Mouse (Mus musculus): Measurements from ENCODE around the gene Tmem59. TPM values are rescaled to one million over a fixed set of nuclear protein-coding genes. Genes with fewer than 3 reads are reported as not detected.

Gene Tmem59
- 261 and 265 TPM in 2 replicates for polyA plus RNA-seq (2014; fragmentation: Nextera tagmentation; extraction: Ambion mirVana)

GRCm38 (mm10) chr4:107178182-107178829 is at the start of gene Tmem59:
Gene Tmem59, plus strand, starts transcription at chr4:107178399.
- peak within 1 kb of the TSS; percentile 96 for H3K27ac ChIP-seq (ENCODE audit: low read depth, low read length)
- H3K9me3 ChIP-seq (ENCODE audit: control insufficient read depth, low read length) = no peaks in the 10 kb centered on the region
- ATAC-seq (replicated peaks; ENCODE audit: low FRiP score) (peak; percentile 93), DNase-seq (ENCODE audit: low spot score) (peak; percentile 95)
- H3K4me1 ChIP-seq (replicated peaks; ENCODE audit: control insufficient read depth, insufficient read depth, low read length) = no peaks in the 10 kb centered on the region; the same call in 1 of the 2 replicates
- H3K36me3 ChIP-seq (ENCODE audit: control insufficient read depth, insufficient read depth, low read length) = peaks cover 4% of the 10 kb centered on the region; the same call in 1 of the 2 replicates
- H3K4me3 ChIP-seq (ENCODE audit: low read depth, low read length) = peak within 1 kb of the TSS; percentile 97
- no peaks in the 10 kb centered on the region for H3K27me3 ChIP-seq (ENCODE audit: control insufficient read depth, insufficient read depth, low read length)
- under 1% methylated on average over 48 of the region's 49 CpGs for WGBS
- peak within 1 kb of the TSS; percentile 55 for H3K4me2 ChIP-seq (ENCODE audit: low read depth, low read length, severe bottlenecking)
- peak within 1 kb of the TSS; percentile 87 for H3K9ac ChIP-seq (ENCODE audit: low read length)

GRCm38 (mm10) chr4:107129373-107129772 is 48.8 kb upstream of the Tmem59 start:
- Histone ChIP-seq H3K4me3 (ENCODE audit: low read depth, low read length) (no peak overlapping the region), H3K9me3 (ENCODE audit: control insufficient read depth, low read length) (no peaks in the 10 kb centered on the region), H3K36me3 (ENCODE audit: control insufficient read depth, insufficient read depth, low read length) (no peaks in the 10 kb centered on the region), H3K9ac (ENCODE audit: low read length) (no peak overlapping the region), H3K4me1 (replicated peaks; ENCODE audit: control insufficient read depth, insufficient read depth, low read length) (peaks cover 14% of the 10 kb centered on the region), H3K27ac (ENCODE audit: low read depth, low read length) (no peak overlapping the region), H3K4me2 (ENCODE audit: low read depth, low read length, severe bottlenecking) (no peak overlapping the region), H3K27me3 (ENCODE audit: control insufficient read depth, insufficient read depth, low read length) (no peaks in the 10 kb centered on the region)
- DNase-seq (ENCODE audit: low spot score) (no peak), ATAC-seq (replicated peaks; ENCODE audit: low FRiP score) (no peak)
- WGBS = 80% methylated on average over 8 of the region's 8 CpGs

GRCm38 (mm10) chr4:107130534-107130933 is 47.7 kb upstream of the Tmem59 start:
- Histone ChIP-seq H3K36me3 (ENCODE audit: control insufficient read depth, insufficient read depth, low read length) (no peaks in the 10 kb centered on the region), H3K4me3 (ENCODE audit: low read depth, low read length) (no peak overlapping the region), H3K9ac (ENCODE audit: low read length) (no peak overlapping the region), H3K27ac (ENCODE audit: low read depth, low read length) (no peak overlapping the region), H3K9me3 (ENCODE audit: control insufficient read depth, low read length) (no peaks in the 10 kb centered on the region), H3K4me1 (replicated peaks; ENCODE audit: control insufficient read depth, insufficient read depth, low read length) (peaks cover 14% of the 10 kb centered on the region), H3K4me2 (ENCODE audit: low read depth, low read length, severe bottlenecking) (no peak overlapping the region), H3K27me3 (ENCODE audit: control insufficient read depth, insufficient read depth, low read length) (no peaks in the 10 kb centered on the region)
- no peak for DNase-seq (ENCODE audit: low spot score)
- 17% methylated on average over 9 of the region's 9 CpGs for WGBS
- ATAC-seq (replicated peaks; ENCODE audit: low FRiP score) = no peak

GRCm38 (mm10) chr4:107134891-107135290 is 43.3 kb upstream of the Tmem59 start:
- Histone ChIP-seq H3K27ac (ENCODE audit: low read depth, low read length) (no peak overlapping the region), H3K9me3 (ENCODE audit: control insufficient read depth, low read length) (no peaks in the 10 kb centered on the region), H3K4me1 (replicated peaks; ENCODE audit: control insufficient read depth, insufficient read depth, low read length) (peaks cover 19% of the 10 kb centered on the region), H3K36me3 (ENCODE audit: control insufficient read depth, insufficient read depth, low read length) (no peaks in the 10 kb centered on the region), H3K4me3 (ENCODE audit: low read depth, low read length) (no peak overlapping the region), H3K27me3 (ENCODE audit: control insufficient read depth, insufficient read depth, low read length) (no peaks in the 10 kb centered on the region), H3K9ac (ENCODE audit: low read length) (no peak overlapping the region), H3K4me2 (ENCODE audit: low read depth, low read length, severe bottlenecking) (no peak overlapping the region)
- 93% methylated on average over 3 of the region's 3 CpGs for WGBS
- DNase-seq (ENCODE audit: low spot score) (no peak), ATAC-seq (replicated peaks; ENCODE audit: low FRiP score) (no peak)

- Histone ChIP-seq H3K36me3 (ENCODE audit: control insufficient read depth, insufficient read depth, low read length) (no peaks in the 10 kb centered on the region), H3K9me3 (ENCODE audit: control insufficient read depth, low read length) (no peaks in the 10 kb centered on the region), H3K9ac (ENCODE audit: low read length) (no peak overlapping the region), H3K4me2 (ENCODE audit: low read depth, low read length, severe bottlenecking) (no peak overlapping the region), H3K27ac (ENCODE audit: low read depth, low read length) (no peak overlapping the region), H3K4me3 (ENCODE audit: low read depth, low read length) (no peak overlapping the region), H3K27me3 (ENCODE audit: control insufficient read depth, insufficient read depth, low read length) (no peaks in the 10 kb centered on the region), H3K4me1 (replicated peaks; ENCODE audit: control insufficient read depth, insufficient read depth, low read length) (peaks cover 25% of the 10 kb centered on the region)
- DNase-seq (ENCODE audit: low spot score) (no peak), ATAC-seq (replicated peaks; ENCODE audit: low FRiP score) (no peak)
- 84% methylated on average over 5 of the region's 5 CpGs for WGBS
Measured at GRCm38 (mm10) chr4:107135663-107136062, 42.5 kb upstream of the Tmem59 start.

- ATAC-seq (replicated peaks; ENCODE audit: low FRiP score) = no peak
- H3K9me3 ChIP-seq (ENCODE audit: control insufficient read depth, low read length) = no peaks in the 10 kb centered on the region
- H3K4me1 ChIP-seq (replicated peaks; ENCODE audit: control insufficient read depth, insufficient read depth, low read length) = peaks cover 21% of the 10 kb centered on the region; the same call in 1 of the 2 replicates
- no peak overlapping the region for H3K4me2 ChIP-seq (ENCODE audit: low read depth, low read length, severe bottlenecking)
- H3K27me3 ChIP-seq (ENCODE audit: control insufficient read depth, insufficient read depth, low read length) = no peaks in the 10 kb centered on the region
- no peak for DNase-seq (ENCODE audit: low spot score)
- no peak overlapping the region for H3K4me3 ChIP-seq (ENCODE audit: low read depth, low read length)
- H3K9ac ChIP-seq (ENCODE audit: low read length) = no peak overlapping the region
- no peak overlapping the region for H3K27ac ChIP-seq (ENCODE audit: low read depth, low read length)
- WGBS = 44% methylated on average over 3 of the region's 3 CpGs
- no peaks in the 10 kb centered on the region for H3K36me3 ChIP-seq (ENCODE audit: control insufficient read depth, insufficient read depth, low read length)
Measured at GRCm38 (mm10) chr4:107136531-107136930, 41.7 kb upstream of the Tmem59 start.

- Histone ChIP-seq H3K9ac (ENCODE audit: low read length) (peak overlapping the region; percentile 27), H3K4me3 (ENCODE audit: low read depth, low read length) (no peak overlapping the region)
Measured at GRCm38 (mm10) chr4:107138948-107139835, 39.0 kb upstream of the Tmem59 start.

GRCm38 (mm10) chr4:107139836-107140631 is 38.2 kb upstream of the Tmem59 start:
- ATAC-seq (replicated peaks; ENCODE audit: low FRiP score) = no peak; the same call in 1 of the 2 replicates
- no peak overlapping the region for H3K4me2 ChIP-seq (ENCODE audit: low read depth, low read length, severe bottlenecking)
- H3K36me3 ChIP-seq (ENCODE audit: control insufficient read depth, insufficient read depth, low read length) = no peaks in the 10 kb centered on the region
- H3K4me3 ChIP-seq (ENCODE audit: low read depth, low read length) = no peak overlapping the region
- H3K4me1 ChIP-seq (replicated peaks; ENCODE audit: control insufficient read depth, insufficient read depth, low read length) = peaks cover 21% of the 10 kb centered on the region; the same call in 1 of the 2 replicates
- WGBS = 52% methylated on average over 13 of the region's 13 CpGs
- H3K27me3 ChIP-seq (ENCODE audit: control insufficient read depth, insufficient read depth, low read length) = no peaks in the 10 kb centered on the region
- H3K9ac ChIP-seq (ENCODE audit: low read length) = peak overlapping the region; percentile 27; the same call in 1 of the 2 replicates
- no peak for DNase-seq (ENCODE audit: low spot score)
- peak overlapping the region; percentile 51 for H3K27ac ChIP-seq (ENCODE audit: low read depth, low read length)
- no peaks in the 10 kb centered on the region for H3K9me3 ChIP-seq (ENCODE audit: control insufficient read depth, low read length)

More at GRCm38 (mm10) chr4:107138948-107139835, 39.0 kb upstream of the Tmem59 start:
- ATAC-seq (replicated peaks; ENCODE audit: low FRiP score) = peak; percentile 69
- Histone ChIP-seq H3K36me3 (ENCODE audit: control insufficient read depth, insufficient read depth, low read length) (no peaks in the 10 kb centered on the region), H3K9me3 (ENCODE audit: control insufficient read depth, low read length) (no peaks in the 10 kb centered on the region), H3K27ac (ENCODE audit: low read depth, low read length) (peak overlapping the region; percentile 51), H3K4me1 (replicated peaks; ENCODE audit: control insufficient read depth, insufficient read depth, low read length) (peaks cover 21% of the 10 kb centered on the region; the same call in 1 of the 2 replicates), H3K27me3 (ENCODE audit: control insufficient read depth, insufficient read depth, low read length) (no peaks in the 10 kb centered on the region), H3K4me2 (ENCODE audit: low read depth, low read length, severe bottlenecking) (0 out of 2 replicates have a peak overlapping the region, but pooled peaks have one; percentile 11)
- WGBS = 23% methylated on average over 37 of the region's 37 CpGs
- DNase-seq (ENCODE audit: low spot score) = peak; percentile 59
